In genomic region chr14:72700056-72700455, GRCm38 (mm10) we compare ENCODE assay signal across 19 mouse cellular contexts.
"Had no signal": no experiment of that assay in that cellular context is flagged by ENCODE, and none has a peak within 500 bp of the region (broad histone marks: within the 10 kb centered on the region; RNA-seq: fewer than 3 reads in every experiment).

No protein-coding gene starts in this region.

- H3K27me3 ChIP-seq: limb, embryonic 13.5 days; midbrain, embryonic 13.5 days; stomach, embryonic 15.5 days had no signal

- H3K9ac ChIP-seq: limb, embryonic 13.5 days; liver, embryonic 14.5 days; liver, postnatal 0 days; lung, embryonic 14.5 days; midbrain, embryonic 13.5 days; stomach, embryonic 15.5 days had no signal

- H3K27ac ChIP-seq: limb, embryonic 10.5 days; limb, embryonic 13.5 days; liver, embryonic 14.5 days; macrophage; midbrain, embryonic 13.5 days; stomach, embryonic 15.5 days had no signal

- ATAC-seq: intestine, embryonic 16.5 days; liver, postnatal 0 days; lung, postnatal 0 days; midbrain, embryonic 13.5 days; midbrain, embryonic 16.5 days had no signal

- H3K4me2 ChIP-seq: limb, embryonic 13.5 days; lung, embryonic 14.5 days; midbrain, embryonic 13.5 days; stomach, embryonic 15.5 days had no signal

- DNase-seq: kidney, adult 18-20 months; kidney, adult 9 months; kidney, postnatal 14 days; kidney, postnatal 4 days; liver, postnatal 0 days; lung, embryonic 14.5 days; right cerebral cortex, adult 18-20 months; right cerebral cortex, postnatal 14 days; right cerebral cortex, postnatal 4 days; thymus, postnatal 36 days had no signal

- H3K4me1 ChIP-seq: limb, embryonic 10.5 days; limb, embryonic 13.5 days; midbrain, embryonic 13.5 days; stomach, embryonic 15.5 days had no signal

- H3K4me3 ChIP-seq: limb, embryonic 10.5 days; limb, embryonic 13.5 days; midbrain, embryonic 13.5 days; stomach, embryonic 15.5 days had no signal

- H3K36me3 ChIP-seq: limb, embryonic 10.5 days; limb, embryonic 13.5 days; midbrain, embryonic 13.5 days; stomach, embryonic 15.5 days had no signal

- H3K9me3 ChIP-seq: limb, embryonic 10.5 days; limb, embryonic 13.5 days; midbrain, embryonic 13.5 days; stomach, embryonic 15.5 days had no signal
